Mouse (Mus musculus) erythroblast, embryonic 14.5 days (primary cell): Measurements from ENCODE around the gene Arhgap45.

ENCODE experiments used
- GATA1 ChIP-seq: IDR thresholded peaks from 2 replicates; pipeline ENCODE4 v1.6.1; 2012; ENCODE audit warnings: low read length, inconsistent platforms, mixed read lengths
- TAL1 ChIP-seq: IDR thresholded peaks from 3 replicates; pipeline ENCODE4 v1.6.1; 2012; ENCODE audit warnings: low read length, inconsistent platforms, mixed read lengths

DNA sequence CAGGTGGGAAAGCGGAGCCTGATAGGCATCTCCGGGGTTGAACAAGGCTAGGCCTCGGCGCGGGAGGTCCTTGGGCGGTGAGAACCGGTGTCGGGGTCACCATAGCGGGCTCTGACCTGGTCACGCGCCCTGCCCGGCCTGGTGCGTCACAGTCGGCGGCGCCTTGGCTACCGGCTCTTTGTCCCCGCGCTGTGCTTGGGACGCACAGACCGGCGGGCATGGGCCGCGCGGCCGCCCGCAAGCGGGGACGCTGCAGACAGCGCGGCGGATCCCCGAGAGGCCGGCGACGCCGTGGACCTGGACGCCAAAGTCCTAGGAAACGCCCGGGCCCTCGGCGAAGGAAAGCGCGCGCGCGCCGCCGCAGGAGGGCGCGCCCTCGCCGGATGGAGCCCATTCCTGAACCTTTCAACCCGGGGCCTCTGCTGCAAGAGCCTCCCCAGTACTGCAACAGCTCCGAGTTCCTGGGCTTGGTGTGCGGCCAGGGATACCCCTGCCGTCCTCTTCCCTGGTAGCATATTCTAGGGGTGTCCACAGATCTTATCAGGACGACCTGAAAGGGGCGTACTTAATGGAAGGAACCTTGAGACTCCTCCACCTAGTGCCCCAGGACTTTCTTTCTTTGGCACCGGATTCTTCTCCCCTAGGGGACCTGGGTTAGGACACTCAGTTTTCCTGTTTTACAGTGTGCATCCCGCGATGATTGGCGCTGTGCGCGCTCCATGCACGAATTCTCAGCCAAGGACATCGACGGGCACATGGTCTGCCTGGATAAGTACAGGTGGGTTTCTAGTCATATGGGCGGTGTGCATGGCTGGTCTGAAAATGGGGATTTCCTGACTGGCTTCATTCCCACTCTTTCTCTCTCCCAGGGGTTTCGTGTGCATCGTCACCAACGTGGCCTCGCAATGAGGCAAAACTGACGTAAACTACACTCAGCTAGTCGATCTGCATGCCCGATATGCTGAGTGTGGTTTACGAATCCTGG, 37.7 kb downstream of the Arhgap45 start:
- no peak for TF ChIP-seq TAL1
- peak; percentile 30; the same call in 1 of the 2 replicates for TF ChIP-seq GATA1
